Mouse (Mus musculus): ENCODE data around the gene Zw10.

DNA sequence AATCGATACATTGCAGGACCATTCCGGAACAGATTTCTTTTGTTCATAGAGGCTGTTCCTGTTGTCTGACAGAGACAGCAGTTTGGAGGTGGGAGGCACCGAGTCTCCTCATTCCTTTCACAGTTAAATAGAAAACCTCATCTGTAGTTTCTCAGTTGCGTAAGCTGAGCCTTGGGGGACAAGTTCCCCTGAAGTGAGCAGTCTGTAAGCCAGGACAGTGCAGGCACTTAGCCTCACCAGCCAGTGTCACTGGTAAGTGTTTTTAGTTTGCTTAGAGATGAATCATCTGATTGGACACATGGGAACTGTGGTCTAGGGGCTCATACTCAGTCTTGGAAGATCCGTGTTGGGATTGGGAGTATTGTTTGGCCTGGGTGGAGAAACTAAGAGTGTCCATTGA, 25.7 kb downstream of the Zw10 start, which contains the start of gene Tmprss5:
- no peak for TF ChIP-seq MAFK (IDR thresholded peaks at IDR 0.05; ENCODE audit: insufficient read depth, low read depth, low read length)
- TF ChIP-seq CHD2 (IDR thresholded peaks at IDR 0.05; ENCODE audit: low read depth, low read length) = no peak

Measured in ES-E14 (cell line).